Mouse (Mus musculus): ENCODE measurements around the gene Vmn1r29.
"Not testable (repeated sequence)": the region's sequence is repeated elsewhere in the genome, so short reads cannot be mapped to it uniquely, and the experiment has no call there.

DNA sequence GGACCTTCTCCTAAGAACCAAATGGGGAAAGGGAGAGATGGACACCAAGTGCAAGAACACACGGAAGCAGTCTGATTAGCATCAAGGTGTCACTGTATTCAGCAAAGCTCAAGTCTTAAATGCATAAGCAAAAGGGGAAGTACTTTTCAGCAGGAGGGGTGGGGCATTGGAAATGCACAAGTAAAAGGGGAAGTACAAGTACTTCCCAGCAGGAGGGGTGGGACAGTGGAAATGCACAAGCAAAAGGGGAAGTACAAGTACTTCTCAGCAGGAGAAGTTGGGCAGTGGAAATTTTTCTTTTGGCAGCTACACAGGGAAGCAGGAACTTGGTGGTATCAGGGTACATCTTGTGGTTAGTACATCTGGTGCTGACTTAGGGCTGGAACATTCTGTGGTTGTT lies 21.7 kb upstream of the Vmn1r29 start:
- TF ChIP-seq CTCF (IDR thresholded peaks at IDR 0.05; ENCODE audit: borderline replicate concordance, control insufficient read depth, extremely low read depth, insufficient read depth, low read length, poor library complexity); POLR2A (IDR thresholded peaks at IDR 0.05; ENCODE audit: control insufficient read depth, extremely low read depth, insufficient read depth, low read length, poor library complexity): not testable (repeated sequence)
